Mouse (Mus musculus) left cerebral cortex, adult 18-20 months (tissue): ENCODE data around the gene Zfp341. TPM values are rescaled to one million over a fixed set of nuclear protein-coding genes. Genes with fewer than 3 reads are reported as not detected.
A peak's percentile ranks its signal among the peaks of the same experiment; 100 is the strongest.

Experiments used
- DNase-seq, 2 experiments: peaks; one replicate each; pipeline ENCODE4 v3.0.0; 2021 to 2022; ENCODE audit warnings: low spot score in 2 of 2, mixed read lengths in 1 of 2
- long read RNA-seq, 2 experiments: library from polyadenylated mRNA; stranded (forward); transcript quantifications; one replicate each; pipeline ENCODE4 v2.0.0; 2021
- total RNA-seq, 2 experiments: library from RNA; stranded (reverse); gene quantifications; 2 replicates each; pipeline ENCODE4 v1.2.3; 2021

The Zfp341 gene
- 10 to 100 TPM; 11.0 to 11.4 TPM for total RNA-seq
- long read RNA-seq, experiment 1, partial matches to known transcripts = 5 of 5 reads
- long read RNA-seq, experiment 1, other reads (novel, unspliced or antisense) = 0 of 5 reads
- long read RNA-seq, experiment 2, partial matches to known transcripts = 4 of 5 reads
- long read RNA-seq, experiment 2, other reads (novel, unspliced or antisense) = 1 of 5 reads

DNA sequence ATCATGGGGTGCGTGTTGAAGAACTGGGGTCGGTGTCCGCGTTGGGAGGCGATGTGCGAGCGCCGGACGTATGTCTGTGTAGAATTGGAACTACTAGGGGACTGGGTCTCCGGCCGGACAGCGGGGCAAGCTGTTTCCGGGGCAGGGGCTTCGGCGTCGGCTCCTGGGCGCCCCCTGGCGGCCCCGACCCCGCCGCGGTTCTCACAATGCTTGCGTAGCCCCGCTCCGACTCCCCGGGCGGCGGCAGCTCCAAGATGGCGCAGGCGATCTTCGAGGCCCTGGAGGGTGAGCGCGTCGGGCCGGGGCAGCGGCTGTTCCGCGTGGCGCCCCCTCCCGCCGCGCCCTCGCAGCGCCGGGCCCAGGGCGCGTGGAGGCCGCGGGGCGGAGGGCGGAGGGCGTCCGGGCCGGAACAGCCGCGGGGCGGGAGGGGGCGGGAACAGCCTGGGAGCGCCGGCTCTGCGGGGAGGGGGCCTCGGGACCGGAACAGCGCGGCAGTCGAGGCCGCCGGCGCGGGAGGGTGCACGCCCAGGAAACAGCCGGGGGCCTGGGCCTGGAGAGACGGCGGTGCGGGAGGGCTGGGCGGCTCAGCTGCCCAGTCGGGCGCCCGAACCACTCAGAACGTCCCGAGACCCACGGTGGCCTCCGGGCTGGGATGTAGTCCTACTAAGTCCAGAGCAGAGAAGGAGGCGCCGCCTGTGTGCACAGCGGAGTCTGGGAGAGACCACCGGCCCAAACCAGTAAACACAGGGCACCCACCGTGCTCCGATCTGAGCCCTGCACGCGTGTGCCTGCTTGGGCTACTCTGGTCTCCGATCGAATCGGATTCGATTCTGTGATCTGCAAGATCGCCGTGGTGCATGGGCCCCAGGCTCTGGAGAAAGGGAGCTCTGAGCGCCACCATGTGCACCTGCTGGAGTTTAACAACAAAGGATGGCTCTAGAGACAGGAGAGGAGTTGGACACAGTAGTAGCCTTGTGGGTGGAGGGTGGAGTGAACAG, at the start of gene Zfp341, which contains the start of gene 4930519P11Rik:
Gene Zfp341, plus strand, starts transcription at position 180 of the 998 bp plus-strand sequence.
Gene 4930519P11Rik, minus strand, starts transcription at position 320 of the 998 bp plus-strand sequence.
- peak; percentile 83 to 89 for DNase-seq

DNA sequence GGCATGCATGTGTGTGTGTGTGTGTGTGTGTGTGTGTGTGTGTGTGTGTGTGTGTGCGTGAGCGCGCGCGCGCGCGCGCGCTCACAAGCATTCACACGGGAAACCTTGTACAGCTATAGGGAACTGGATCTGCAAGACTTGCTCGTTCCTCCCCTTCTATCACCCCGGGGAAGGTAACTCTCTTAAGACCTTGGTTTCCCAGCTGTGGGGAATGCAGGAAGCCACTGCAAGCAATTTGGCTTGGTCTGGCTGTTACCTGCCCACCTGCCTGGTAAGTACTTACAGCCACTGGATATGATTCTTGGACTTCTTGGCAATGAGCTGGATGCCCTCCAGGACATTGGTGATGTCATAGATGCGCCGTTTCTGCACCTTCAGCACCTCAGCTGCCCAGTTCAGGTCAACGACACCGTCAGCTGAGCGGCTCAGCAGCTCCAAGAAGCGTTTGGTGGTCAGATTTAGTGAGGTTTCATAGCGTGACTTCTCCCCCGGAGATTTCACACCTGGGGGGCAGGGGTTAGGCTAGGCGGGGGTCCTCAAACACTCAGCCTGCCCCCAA, 49.4 kb upstream of the Zfp341 start:
- no peak for DNase-seq

DNA sequence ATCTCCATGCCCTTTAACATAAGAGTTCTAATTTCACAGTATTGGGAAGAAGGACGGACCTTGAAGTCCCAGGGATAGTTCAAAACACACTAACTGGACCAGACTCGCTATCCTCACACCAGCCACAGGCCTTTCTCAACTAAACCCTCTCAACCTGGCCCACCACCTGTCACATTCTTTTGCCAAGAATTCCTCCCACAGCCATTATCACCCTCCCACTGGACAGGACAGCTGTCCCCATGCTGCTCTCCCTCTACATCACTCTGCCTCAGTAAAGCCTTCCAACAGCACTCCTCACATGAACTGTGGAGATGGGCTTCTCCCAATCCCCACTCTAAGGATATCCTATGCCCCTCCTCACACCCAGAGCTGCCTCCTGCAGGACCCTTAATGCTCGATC, 47.5 kb upstream of the Zfp341 start:
- DNase-seq = peak; percentile 37 to 69

DNA sequence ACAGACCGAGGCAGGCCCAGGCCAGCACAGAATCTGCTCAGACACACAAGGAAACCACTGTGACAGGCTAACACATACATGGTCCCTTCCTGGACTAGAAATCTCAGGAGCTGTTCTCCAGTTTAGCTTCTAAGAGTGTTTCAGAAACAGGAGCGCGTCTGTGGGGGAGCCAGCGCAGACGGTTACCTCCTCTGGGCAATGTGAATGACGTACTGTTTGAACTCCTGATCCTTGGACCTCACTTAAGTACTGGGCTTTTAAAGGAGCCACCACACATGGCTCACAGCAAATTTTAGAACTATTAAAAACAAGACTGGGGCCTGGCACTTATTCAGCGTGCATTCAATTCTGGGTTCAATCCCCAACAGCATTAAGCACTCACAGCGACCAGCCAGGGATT, 46.5 kb upstream of the Zfp341 start:
- DNase-seq = no peak

DNA sequence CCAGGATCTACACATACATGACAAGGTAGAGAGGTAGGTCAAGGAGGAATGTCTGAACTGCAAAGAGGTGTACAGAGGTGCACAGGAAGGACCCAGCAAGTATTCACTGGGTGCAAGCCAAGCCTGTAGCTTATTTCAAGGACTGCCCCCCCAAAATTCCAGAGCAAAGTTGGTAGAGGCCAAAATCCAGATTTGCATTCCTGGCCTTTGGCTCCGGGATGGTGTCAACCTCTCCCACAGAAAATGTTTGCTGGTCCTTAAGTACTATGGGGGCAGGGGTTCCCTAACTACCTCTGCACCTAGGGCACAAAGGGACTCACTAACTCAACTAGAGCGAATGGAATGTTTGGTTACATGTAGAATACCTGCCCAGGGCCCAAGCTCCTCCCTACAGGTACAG, 45.3 kb upstream of the Zfp341 start:
- no peak for DNase-seq

GRCm38 (mm10) chr2:154568329-154569070, 44.6 kb upstream of the Zfp341 start:
- DNase-seq = no peak

GRCm38 (mm10) chr2:154569071-154569748, 43.9 kb upstream of the Zfp341 start:
- peak; percentile 39 to 69 for DNase-seq

DNA sequence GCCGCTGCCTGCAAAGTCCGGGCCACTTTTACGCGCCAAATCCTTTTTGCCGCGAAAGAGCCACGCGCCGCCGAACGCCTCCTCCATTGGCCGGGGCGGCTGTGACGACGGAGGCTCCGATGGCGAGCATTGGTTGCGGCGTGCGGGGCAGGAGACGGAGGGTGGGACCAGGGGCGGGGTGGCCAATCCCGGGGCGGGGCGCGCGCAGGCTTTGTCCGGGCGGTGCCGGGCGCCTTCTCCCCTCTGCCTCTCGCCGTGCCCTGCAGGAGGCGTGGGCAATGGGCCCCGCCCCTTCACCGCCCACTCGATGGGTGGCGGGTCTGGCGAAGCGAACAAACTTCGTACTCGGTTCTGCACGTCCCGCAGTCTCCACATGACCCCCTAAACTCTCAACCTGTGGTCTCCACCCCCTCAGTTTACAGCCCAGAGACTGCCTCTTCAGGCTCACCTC, 43.2 kb upstream of the Zfp341 start, which contains the start of gene E2f1:
Gene E2f1, minus strand, starts transcription at position 57 of the 451 bp plus-strand sequence.
- peak; percentile 93 to 96 for DNase-seq

GRCm38 (mm10) chr2:154570666-154571065, 42.4 kb upstream of the Zfp341 start:
- no peak for DNase-seq

- DNase-seq = no peak
Observed at GRCm38 (mm10) chr2:154571266-154571665, 41.8 kb upstream of the Zfp341 start.

- no peak for DNase-seq
Observed at GRCm38 (mm10) chr2:154571976-154572375, 41.1 kb upstream of the Zfp341 start.

DNA sequence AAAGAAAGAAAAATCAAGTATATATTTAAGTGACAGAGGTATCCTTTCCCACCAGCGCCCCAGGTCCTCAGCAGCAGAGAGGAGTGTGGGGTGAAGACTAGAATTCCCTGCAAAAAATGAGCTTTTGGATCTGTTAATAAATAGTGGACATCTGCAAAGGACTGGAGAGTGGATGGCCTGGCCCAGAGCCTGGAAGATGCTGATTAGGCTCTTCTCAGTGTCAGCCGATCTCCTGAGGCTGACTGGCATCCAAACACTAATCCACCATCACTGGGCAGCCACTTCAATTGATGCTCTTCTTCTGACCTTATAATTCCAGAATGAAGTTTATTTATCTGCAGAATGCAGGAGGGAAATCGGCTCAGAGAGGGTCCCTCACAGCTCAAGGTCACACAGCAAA, 40.1 kb upstream of the Zfp341 start:
- no peak for DNase-seq

DNA sequence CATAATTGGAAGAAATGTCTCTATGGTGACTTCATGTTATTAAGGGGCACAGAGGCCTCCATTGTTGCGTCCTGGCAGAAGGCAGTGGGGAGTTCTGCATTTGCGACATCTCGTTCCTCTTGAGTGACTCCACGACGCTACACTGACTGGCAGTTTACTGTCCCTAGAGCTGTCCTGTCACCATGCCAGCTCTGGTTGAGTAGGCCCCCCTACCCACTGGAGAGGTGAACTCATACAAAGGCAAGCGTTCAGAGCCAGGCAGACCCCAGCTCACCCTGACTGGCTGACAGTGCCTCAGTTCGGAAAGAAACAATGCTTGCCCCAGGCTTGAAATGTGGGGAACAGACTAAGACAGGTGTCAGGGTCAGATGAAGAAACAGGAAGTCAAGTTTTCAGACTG, 38.8 kb upstream of the Zfp341 start:
- no peak for DNase-seq

- no peak for DNase-seq
Observed at GRCm38 (mm10) chr2:154576876-154577743, 36.0 kb upstream of the Zfp341 start.

GRCm38 (mm10) chr2:154577744-154578067, 35.4 kb upstream of the Zfp341 start:
- DNase-seq = no peak

- no peak for DNase-seq
Observed at GRCm38 (mm10) chr2:154580586-154580985, 32.5 kb upstream of the Zfp341 start.

- DNase-seq = no peak
Observed at GRCm38 (mm10) chr2:154581421-154581820, 31.7 kb upstream of the Zfp341 start.

DNA sequence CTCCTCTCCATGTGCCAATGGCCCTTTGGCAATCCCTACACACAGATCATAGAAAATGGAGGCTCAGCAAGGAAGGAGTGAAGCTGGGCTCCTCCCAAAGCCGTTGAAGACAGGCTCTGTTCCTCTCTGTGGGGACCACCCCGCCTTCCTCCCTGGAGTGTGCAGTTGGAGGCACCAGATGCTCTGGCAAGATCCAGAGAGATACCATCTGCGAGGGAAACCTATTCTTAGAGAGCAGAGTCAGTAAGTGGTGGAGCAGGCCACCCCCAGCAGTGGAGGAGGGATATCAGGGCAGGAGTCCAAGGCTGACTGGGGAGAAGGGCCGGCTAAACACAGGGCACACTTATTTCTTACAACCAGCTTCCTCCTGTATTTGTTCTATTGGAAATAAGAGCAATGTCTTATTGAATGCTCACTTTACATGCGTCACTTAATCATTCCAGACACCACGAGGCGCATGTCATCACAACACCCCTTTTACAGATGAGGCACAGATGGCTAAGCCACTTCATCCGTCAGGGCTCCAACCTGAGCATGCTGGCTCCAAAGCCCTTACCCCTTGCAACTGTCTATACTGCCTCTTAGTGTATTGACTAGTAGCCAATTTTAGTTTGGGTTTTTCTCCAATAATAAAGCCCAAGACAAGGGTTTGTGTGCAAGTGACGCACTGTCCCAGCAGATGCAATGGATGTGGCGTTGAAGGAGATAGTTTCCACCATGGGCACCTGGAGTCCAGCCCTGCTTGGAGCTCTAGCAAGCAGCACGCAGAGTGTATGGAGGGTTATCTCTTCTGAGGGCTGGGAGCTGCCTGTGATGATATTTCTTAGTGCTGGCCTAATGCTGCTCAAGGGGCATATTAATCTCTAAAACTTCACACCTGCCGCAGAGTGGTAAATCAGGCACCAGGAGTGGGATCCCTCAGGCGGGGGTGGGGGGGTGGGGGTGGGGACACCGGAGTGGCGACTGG, 28.9 kb upstream of the Zfp341 start:
- peak; percentile 92 to 94 for DNase-seq
